Mouse (Mus musculus) heart, postnatal 0 days (tissue): ENCODE measurements around the gene Fchsd2.

Source experiments
- CTCF ChIP-seq: IDR thresholded peaks from 2 replicates; pipeline ENCODE4 v1.5.1; 2016; ENCODE audit warnings: antibody characterized with exemption, control low read depth, low read depth
- EP300 ChIP-seq: IDR thresholded peaks from 2 replicates; pipeline ENCODE4 v1.6.1; 2016; ENCODE audit warnings: antibody characterized with exemption, low read depth

GRCm38 (mm10) chr7:101123579-101124347 is 31.1 kb downstream of the Fchsd2 start:
- TF ChIP-seq CTCF (no peak), EP300 (no peak)
